ENCODE assay signal across 8 mouse cellular contexts in genomic region chr11:53706236-53706933, GRCm38 (mm10). TPM values are rescaled to one million over a fixed set of nuclear protein-coding genes. Genes with fewer than 3 reads are reported as not detected.
DNase-seq lines count a peak whose midpoint lies in the region; ATAC-seq and TF ChIP-seq lines count a peak whose summit lies in the region.

No protein-coding gene starts in this region.

- H3K9me3 ChIP-seq in forebrain, embryonic 12.5 days: no peaks in the 10 kb centered on the region
- no peaks in the 10 kb centered on the region for H3K9me3 ChIP-seq in intestine, embryonic 15.5 days
- no peaks in the 10 kb centered on the region for H3K9me3 ChIP-seq in lung, embryonic 14.5 days (ENCODE audit: low read depth, low read length)

- ATAC-seq in forebrain, embryonic 12.5 days (ENCODE audit: low FRiP score): peak; percentile 65
- ATAC-seq in intestine, embryonic 15.5 days: peak; percentile 80
- ATAC-seq in lung, embryonic 14.5 days (ENCODE audit: insufficient read depth): peak; percentile 71

- peaks cover 11% of the 10 kb centered on the region; the same call in 1 of the 2 replicates for H3K4me1 ChIP-seq in forebrain, embryonic 12.5 days
- H3K4me1 ChIP-seq in intestine, embryonic 15.5 days (replicated peaks): no peaks in the 10 kb centered on the region; the same call in 1 of the 2 replicates
- H3K4me1 ChIP-seq in lung, embryonic 14.5 days (ENCODE audit: insufficient read depth): no peaks in the 10 kb centered on the region; the same call in 1 of the 2 replicates

- H3K9ac ChIP-seq in forebrain, embryonic 12.5 days: peak overlapping the region; percentile 65
- H3K9ac ChIP-seq in intestine, embryonic 15.5 days: peak overlapping the region; percentile 83
- H3K9ac ChIP-seq in lung, embryonic 14.5 days: peak overlapping the region; percentile 85

- H3K36me3 ChIP-seq in forebrain, embryonic 12.5 days (replicated peaks): peaks cover 3% of the 10 kb centered on the region
- peaks cover 6% of the 10 kb centered on the region; the same call in 1 of the 2 replicates for H3K36me3 ChIP-seq in intestine, embryonic 15.5 days
- peaks cover 16% of the 10 kb centered on the region for H3K36me3 ChIP-seq in lung, embryonic 14.5 days (ENCODE audit: insufficient read depth)

- H3K27ac ChIP-seq in forebrain, embryonic 12.5 days: peak overlapping the region; percentile 67; the same call in 1 of the 2 replicates
- peak overlapping the region; percentile 92 for H3K27ac ChIP-seq in intestine, embryonic 15.5 days
- H3K27ac ChIP-seq in lung, embryonic 14.5 days (ENCODE audit: low read depth): peak overlapping the region; percentile 94

- H3K4me3 ChIP-seq in forebrain, embryonic 12.5 days (replicated peaks): peak overlapping the region; percentile 71
- peak overlapping the region; percentile 58 for H3K4me3 ChIP-seq in intestine, embryonic 15.5 days (replicated peaks)
- H3K4me3 ChIP-seq in lung, embryonic 14.5 days (ENCODE audit: low read depth, low read length): peak overlapping the region; percentile 77

- TF ChIP-seq CTCF in lung, embryonic 14.5 days (IDR thresholded peaks at IDR 0.05; ENCODE audit: low read depth): no peak

- no peaks in the 10 kb centered on the region for H3K27me3 ChIP-seq in forebrain, embryonic 12.5 days
- H3K27me3 ChIP-seq in intestine, embryonic 15.5 days (replicated peaks): no peaks in the 10 kb centered on the region
- H3K27me3 ChIP-seq in lung, embryonic 14.5 days (ENCODE audit: insufficient read depth, low read length): no peaks in the 10 kb centered on the region

- H3K4me2 ChIP-seq in forebrain, embryonic 12.5 days: peak overlapping the region; percentile 91
- H3K4me2 ChIP-seq in intestine, embryonic 15.5 days (replicated peaks): peak overlapping the region; percentile 81
- peak overlapping the region; percentile 89 for H3K4me2 ChIP-seq in lung, embryonic 14.5 days

- WGBS in forebrain, embryonic 12.5 days: 9% methylated on average over 29 of the region's 29 CpGs
- WGBS in intestine, embryonic 15.5 days: 6% methylated on average over 29 of the region's 29 CpGs
- WGBS in lung, embryonic 14.5 days: 6% methylated on average over 29 of the region's 29 CpGs

- peak; percentile 6 for DNase-seq in ovary, adult 18-20 months (ENCODE audit: low spot score)
- DNase-seq in ovary, postnatal 10 days (ENCODE audit: low spot score): no peak
- DNase-seq in brain, adult 2 months (ENCODE audit: low read depth, low spot score): peak; percentile 53
- DNase-seq in lung, embryonic 14.5 days: peak; percentile 63
- peak; percentile 7 for DNase-seq in ovary, postnatal 14 days (ENCODE audit: low spot score)
- DNase-seq in urinary bladder, postnatal 36 days (ENCODE audit: low spot score in 2 of 2): peak; percentile 20 to 26

RNA-seq across cellular contexts. Expression of gene Rad50, which starts 0.7 kb away (rescaled TPM):
- polyA plus RNA-seq in forebrain, embryonic 12.5 days (2016; fragmentation: Nextera tagmentation; extraction: Ambion mirVana): 23.4 and 24.6 TPM in 2 replicates
- polyA plus RNA-seq in intestine, embryonic 15.5 days (2015; fragmentation: Nextera tagmentation; extraction: Ambion mirVana): 30.9 and 35.4 TPM in 2 replicates
- 29.3 and 32.3 TPM in 2 replicates for polyA plus RNA-seq in lung, embryonic 14.5 days (2014; fragmentation: Nextera tagmentation; extraction: Ambion mirVana)

RNA-seq across cellular contexts. Expression of gene Il5, which starts 14.2 kb away (rescaled TPM):
- polyA plus RNA-seq in forebrain, embryonic 12.5 days (2016; fragmentation: Nextera tagmentation; extraction: Ambion mirVana): not detected in 2 replicates
- not detected in 2 replicates for polyA plus RNA-seq in intestine, embryonic 15.5 days (2015; fragmentation: Nextera tagmentation; extraction: Ambion mirVana)
- not detected in 2 replicates for polyA plus RNA-seq in lung, embryonic 14.5 days (2014; fragmentation: Nextera tagmentation; extraction: Ambion mirVana)
